Mouse (Mus musculus) E14TG2a.4 (cell line): Measurements from ENCODE around the gene Fam206a.

Experiments used
- CTCF ChIP-seq: conservative IDR thresholded peaks from 2 replicates; pipeline ENCODE4 v1.5.1; 2014; ENCODE audit warnings: low read length
- NANOG ChIP-seq: IDR thresholded peaks from 2 replicates; pipeline ENCODE4 v1.6.1; 2014; ENCODE audit warnings: borderline replicate concordance, low read length, mixed read lengths
- POU5F1 ChIP-seq: IDR thresholded peaks from 2 replicates; pipeline ENCODE4 v1.6.1; 2014; ENCODE audit warnings: low read length, borderline replicate concordance

DNA sequence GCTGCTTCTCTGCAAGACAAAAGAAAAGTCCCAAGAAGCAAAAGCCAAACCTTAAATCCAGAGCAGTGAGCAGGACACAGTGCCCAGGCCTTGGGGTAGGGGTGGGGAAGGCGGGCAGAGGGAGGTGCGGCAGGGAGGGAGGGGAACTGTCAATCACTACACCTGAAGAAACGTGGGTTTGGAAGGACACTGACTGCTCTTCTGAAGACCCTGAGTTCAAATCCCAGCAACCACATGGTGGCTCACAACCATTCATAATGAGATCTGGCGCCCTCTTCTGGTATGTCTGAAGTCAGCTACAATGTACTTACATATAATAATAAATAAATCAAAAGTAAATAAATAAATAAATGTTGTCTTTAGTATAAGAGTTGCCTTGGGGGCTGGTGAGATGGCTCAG is 42.8 kb downstream of the Fam206a start:
- TF ChIP-seq CTCF (0 out of 2 replicates have a peak, but pooled peaks have one; percentile 21), NANOG (no peak), POU5F1 (no peak)
